Mouse (Mus musculus) thymus, adult 2 months (tissue): ENCODE measurements at regions not wholly inside any gene's neighbourhood (a gene's known extent, or its start where the extent isn't known, plus 50 kb on each side); places are given as distances from the start of the nearest gene placed in this dataset.

ENCODE experiments used
- CTCF ChIP-seq: fragments of 200-500 bp; IDR thresholded peaks from 2 replicates; pipeline ENCODE4 v1.5.1; 2012; ENCODE audit warnings: mild to moderate bottlenecking, control low read depth, low read length, moderate library complexity, borderline replicate concordance; ENCODE audit not compliant: control insufficient read depth, poor library complexity, insufficient read depth; ENCODE audit errors: extremely low read depth
- POLR2A ChIP-seq: fragments of 200-500 bp; IDR thresholded peaks from 2 replicates; pipeline ENCODE4 v1.6.1; 2012; ENCODE audit warnings: mild to moderate bottlenecking, low read length, control low read depth, moderate library complexity; ENCODE audit not compliant: control insufficient read depth, poor library complexity, insufficient read depth; ENCODE audit errors: extremely low read depth

DNA sequence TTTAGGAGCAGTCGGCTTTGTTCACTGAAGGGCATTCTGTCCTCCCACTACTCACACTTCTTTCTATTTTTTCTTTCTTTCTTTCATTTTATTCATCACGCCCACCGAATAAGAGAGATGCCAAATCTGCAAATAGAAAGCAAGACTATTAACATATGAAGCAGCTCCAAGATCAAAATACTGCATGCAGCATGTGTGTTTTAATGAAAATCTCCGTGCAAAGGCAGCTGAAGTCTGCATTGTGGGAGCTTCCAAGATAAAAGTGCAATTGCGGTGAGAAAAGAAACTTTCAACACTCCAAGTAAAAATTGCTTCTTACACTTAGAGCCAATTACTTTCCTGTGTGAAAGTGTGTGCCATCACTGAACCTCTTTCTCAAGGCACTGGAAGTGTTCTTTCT is 449.8 kb upstream of the Chl1 start:
- no peak for TF ChIP-seq CTCF
- no peak for TF ChIP-seq POLR2A
